Mouse (Mus musculus): ENCODE measurements around the gene Cenpt.

GRCm38 (mm10) chr8:105889756-105890465 is 36.8 kb upstream of the Cenpt start:
- TF ChIP-seq CTCF (IDR thresholded peaks at IDR 0.05; ENCODE audit: low read depth) (no peak), EP300 (IDR thresholded peaks at IDR 0.05; ENCODE audit: low read depth) (no peak)
